In the genomic region with DNA sequence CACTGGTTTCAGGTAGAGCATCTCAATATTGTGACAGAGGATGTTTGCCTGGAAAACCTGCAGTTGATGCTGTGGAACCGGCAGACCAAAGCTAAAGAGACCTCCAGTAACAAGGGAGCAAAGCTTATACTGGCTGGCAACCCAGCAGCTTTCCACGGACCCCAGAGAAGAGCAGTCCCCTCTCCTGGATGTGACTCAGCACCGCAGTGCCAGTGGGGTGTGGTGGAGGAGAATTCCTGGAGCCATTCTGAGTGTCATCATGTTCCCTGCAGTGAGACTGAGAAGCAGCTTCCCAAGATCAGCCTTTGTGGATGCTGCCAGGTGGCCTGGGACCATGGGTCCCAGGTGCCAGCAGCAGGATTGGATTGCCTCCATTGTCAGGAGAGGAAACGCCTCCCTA, we compare ENCODE assay signal across 27 mouse cellular contexts. TPM values are rescaled to one million over a fixed set of nuclear protein-coding genes. Genes with fewer than 3 reads are reported as not detected.
A peak's percentile ranks its signal among the peaks of the same experiment; 100 is the strongest.
DNase-seq lines count a peak whose midpoint lies in the region; ATAC-seq lines count a peak whose summit lies in the region.
"Had no signal": no experiment of that assay in that cellular context is flagged by ENCODE, and none has a peak within 500 bp of the region (broad histone marks: within the 10 kb centered on the region; RNA-seq: fewer than 3 reads in every experiment).

No protein-coding gene starts in this region.

- ATAC-seq in liver, embryonic 16.5 days (ENCODE audit: low read depth) = peak; percentile 65
- ATAC-seq: forebrain, embryonic 16.5 days had no signal

- no peaks in the 10 kb centered on the region for H3K36me3 ChIP-seq in liver, embryonic 16.5 days (ENCODE audit: control insufficient read depth, insufficient read depth)
- H3K36me3 ChIP-seq: forebrain, embryonic 10.5 days; stomach, embryonic 15.5 days had no signal

- intact Hi-C loops in left cerebral cortex, postnatal 4 days (cut with DNase I) = no loop called here
- intact Hi-C loops in left cerebral cortex, postnatal 36 days (cut with DNase I) = no loop called here

- peaks cover 29% of the 10 kb centered on the region for H3K4me1 ChIP-seq in liver, embryonic 16.5 days (ENCODE audit: control insufficient read depth, low read depth, low read length)
- H3K4me1 ChIP-seq: forebrain, embryonic 10.5 days; heart, embryonic 13.5 days; limb, embryonic 12.5 days; midbrain, embryonic 12.5 days; neural tube, embryonic 15.5 days; stomach, embryonic 15.5 days had no signal

- no peaks in the 10 kb centered on the region for H3K27me3 ChIP-seq in liver, embryonic 16.5 days (ENCODE audit: control insufficient read depth, insufficient read depth, low read depth, low read length)
- H3K27me3 ChIP-seq: heart, embryonic 13.5 days; limb, embryonic 12.5 days; midbrain, embryonic 12.5 days; neural tube, embryonic 15.5 days; stomach, embryonic 15.5 days had no signal

- DNase-seq in left cerebral cortex, postnatal 4 days = peak; percentile 6
- DNase-seq in left cerebral cortex, postnatal 36 days (ENCODE audit: low spot score in 2 of 2) = no peak
- DNase-seq in c-Kit-positive CD71-positive TER-119-positive erythroid progenitor cells, embryonic 14.5 days (ENCODE audit: low spot score) = peak; percentile 36
- peak; percentile 62 for DNase-seq in liver
- DNase-seq in gastrocnemius, adult 18-20 months (ENCODE audit: low spot score) = no peak
- DNase-seq in urinary bladder, postnatal 25 days (ENCODE audit: low spot score) = no peak
- DNase-seq: adrenal gland, postnatal 10 days; B cell, adult 2 months; cerebellum, postnatal 36 days; gastrocnemius, postnatal 14 days; heart, adult 18-20 months; heart, postnatal 14 days; kidney, adult 2 months; kidney, postnatal 10 days; lung, adult 2 months; lung, postnatal 14 days; right cerebral cortex, adult 18-20 months; thymus, adult 2 months; thymus, postnatal 4 days had no signal

- 37% methylated on average over 4 of the region's 4 CpGs for WGBS in liver, embryonic 16.5 days (ENCODE audit: insufficient replicate concordance)

- peak overlapping the region; percentile 60 for H3K4me2 ChIP-seq in liver, embryonic 16.5 days (ENCODE audit: low read depth, low read length)
- H3K4me2 ChIP-seq: heart, embryonic 13.5 days; limb, embryonic 12.5 days; midbrain, embryonic 12.5 days; neural tube, embryonic 15.5 days; stomach, embryonic 15.5 days had no signal

- H3K27ac ChIP-seq in liver, embryonic 16.5 days (ENCODE audit: low read length) = peak overlapping the region; percentile 93
- H3K27ac ChIP-seq: forebrain, embryonic 10.5 days; heart, embryonic 13.5 days; limb, embryonic 12.5 days; midbrain, embryonic 12.5 days; neural tube, embryonic 15.5 days; stomach, embryonic 15.5 days had no signal

- no peaks in the 10 kb centered on the region for H3K9me3 ChIP-seq in liver, embryonic 16.5 days (replicated peaks; ENCODE audit: control insufficient read depth, low read length)
- H3K9me3 ChIP-seq: forebrain, embryonic 10.5 days; heart, embryonic 13.5 days; limb, embryonic 12.5 days; midbrain, embryonic 12.5 days; neural tube, embryonic 15.5 days; stomach, embryonic 15.5 days had no signal

- H3K4me3 ChIP-seq in liver, embryonic 16.5 days (ENCODE audit: low read depth, low read length) = peak overlapping the region; percentile 26
- H3K4me3 ChIP-seq: forebrain, embryonic 10.5 days; heart, embryonic 13.5 days; limb, embryonic 12.5 days; midbrain, embryonic 12.5 days; neural tube, embryonic 15.5 days; stomach, embryonic 15.5 days had no signal

- H3K9ac ChIP-seq in liver, embryonic 16.5 days (ENCODE audit: low read depth, low read length) = peak overlapping the region; percentile 53
- H3K9ac ChIP-seq: heart, embryonic 13.5 days; limb, embryonic 12.5 days; midbrain, embryonic 12.5 days; neural tube, embryonic 15.5 days; stomach, embryonic 15.5 days had no signal

RNA-seq across cellular contexts. Expression of a gene that starts 24.4 kb away (rescaled TPM):
- 10 to 100 TPM; 41.4 to 42.9 TPM for total RNA-seq in left cerebral cortex, postnatal 4 days (2021)
- 10 to 100 TPM; 24.3 to 50.5 TPM for total RNA-seq in left cerebral cortex, postnatal 36 days (2021)
- 29.5 and 30.1 TPM in 2 replicates for polyA plus RNA-seq in liver, embryonic 16.5 days (2015; fragmentation: Nextera tagmentation; extraction: Ambion mirVana)
- total RNA-seq in gastrocnemius, adult 18-20 months (2021) = 10 to 100 TPM; 18.9 to 20.1 TPM

RNA-seq across cellular contexts. Expression of a gene that starts 24.5 kb away (rescaled TPM):
- total RNA-seq in left cerebral cortex, postnatal 4 days (2021) = 10 to 100 TPM; 14.3 TPM
- total RNA-seq in left cerebral cortex, postnatal 36 days (2021) = 10 to 100 TPM; 12.0 to 13.4 TPM
- polyA plus RNA-seq in liver, embryonic 16.5 days (2015; fragmentation: Nextera tagmentation; extraction: Ambion mirVana) = 8.9 and 9.7 TPM in 2 replicates
- 10 to 100 TPM; 12.6 to 12.7 TPM for total RNA-seq in gastrocnemius, adult 18-20 months (2021)

RNA-seq across cellular contexts. Expression of a gene that starts 58.9 kb away (rescaled TPM):
- total RNA-seq in left cerebral cortex, postnatal 4 days (2021) = 10 to 100 TPM; 54.3 to 60.3 TPM
- total RNA-seq in left cerebral cortex, postnatal 36 days (2021) = 10 to 100 TPM; 15.6 to 20.2 TPM
- polyA plus RNA-seq in liver, embryonic 16.5 days (2015; fragmentation: Nextera tagmentation; extraction: Ambion mirVana) = 95.2 and 96.6 TPM in 2 replicates
- 1 to 10 TPM; 4.7 to 7.9 TPM for total RNA-seq in gastrocnemius, adult 18-20 months (2021)

Comparison
In these comparisons a context has a peak if more than half of its experiments do, and no peak if none do; other contexts are left out.
1. DNase-seq: peak in left cerebral cortex, postnatal 4 days (single experiment), c-Kit-positive CD71-positive TER-119-positive erythroid progenitor cells, embryonic 14.5 days (single experiment) and liver (single experiment); none in left cerebral cortex, postnatal 36 days (0 of 2), gastrocnemius, adult 18-20 months (single experiment) and urinary bladder, postnatal 25 days (single experiment).